In the genomic region with DNA sequence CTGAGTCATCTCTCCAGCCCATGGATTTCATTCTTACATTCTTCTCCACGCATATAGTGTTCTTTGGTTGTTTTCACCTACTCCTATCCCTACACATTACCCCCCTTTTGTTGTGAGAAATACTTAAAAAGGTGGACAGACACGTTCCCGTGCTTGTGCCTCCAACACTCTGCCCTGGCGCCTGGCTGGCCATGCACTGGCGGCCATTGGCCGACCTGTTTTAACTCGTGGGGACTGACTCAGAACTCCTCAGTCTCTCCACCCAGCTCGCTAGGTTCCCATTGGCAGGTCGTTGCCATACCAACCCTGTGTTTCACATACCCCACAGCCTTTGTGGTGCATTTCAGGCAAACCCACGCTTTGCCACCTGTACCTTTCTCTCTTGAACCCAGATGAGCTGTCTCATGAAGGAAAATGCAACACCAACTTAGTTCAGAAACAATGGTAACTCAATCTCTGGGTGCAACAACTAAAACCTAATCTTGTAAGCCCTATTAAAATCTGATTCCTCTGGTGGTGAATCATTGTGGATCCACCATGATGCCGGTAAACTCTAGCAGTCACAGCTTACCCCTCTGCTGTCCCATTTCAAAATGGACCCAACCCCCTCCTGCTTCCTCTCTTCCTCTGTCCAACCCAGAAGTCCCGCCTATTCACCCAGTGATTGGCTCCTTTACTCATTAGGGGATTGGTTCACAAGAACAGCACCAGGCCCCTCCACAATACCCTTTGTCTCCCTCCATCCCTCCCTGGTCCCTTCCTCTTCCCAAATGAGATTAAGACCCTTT, we compare ENCODE assay signal across 11 mouse cellular contexts.
"Had no signal": no experiment of that assay in that cellular context is flagged by ENCODE, and none has a peak within 500 bp of the region (broad histone marks: within the 10 kb centered on the region; RNA-seq: fewer than 3 reads in every experiment).

No protein-coding gene starts in this region.

- ATAC-seq: lung, postnatal 0 days had no signal

- H3K27me3 ChIP-seq: liver, embryonic 15.5 days; neural tube, embryonic 15.5 days had no signal

- H3K9ac ChIP-seq: liver, embryonic 15.5 days; neural tube, embryonic 15.5 days had no signal

- H3K27ac ChIP-seq: limb, embryonic 10.5 days; liver, embryonic 15.5 days; neural tube, embryonic 15.5 days had no signal

- DNase-seq: kidney, adult 11 months; kidney, adult 9 months; kidney, postnatal 10 days; layer of hippocampus, postnatal 36 days; lung, adult 2 months; lung, postnatal 36 days had no signal

- H3K4me1 ChIP-seq: limb, embryonic 10.5 days had no signal

- H3K4me3 ChIP-seq: limb, embryonic 10.5 days; liver, embryonic 15.5 days; neural tube, embryonic 15.5 days had no signal

- H3K9me3 ChIP-seq: limb, embryonic 10.5 days; liver, embryonic 15.5 days; neural tube, embryonic 15.5 days had no signal

- H3K4me2 ChIP-seq: liver, embryonic 11.5 days; liver, embryonic 15.5 days; neural tube, embryonic 15.5 days had no signal
